Mouse (Mus musculus) lung, postnatal 36 days (tissue): ENCODE measurements around the gene Ugt1a6a.
"Not testable (repeated sequence)": the region's sequence is repeated elsewhere in the genome, so short reads cannot be mapped to it uniquely, and the experiment has no call there.

Experiments used
- DNase-seq: peaks from one replicate; pipeline ENCODE4 v3.0.0; 2022; ENCODE audit warnings: mixed read lengths

Gene Ugt1a6a

DNA sequence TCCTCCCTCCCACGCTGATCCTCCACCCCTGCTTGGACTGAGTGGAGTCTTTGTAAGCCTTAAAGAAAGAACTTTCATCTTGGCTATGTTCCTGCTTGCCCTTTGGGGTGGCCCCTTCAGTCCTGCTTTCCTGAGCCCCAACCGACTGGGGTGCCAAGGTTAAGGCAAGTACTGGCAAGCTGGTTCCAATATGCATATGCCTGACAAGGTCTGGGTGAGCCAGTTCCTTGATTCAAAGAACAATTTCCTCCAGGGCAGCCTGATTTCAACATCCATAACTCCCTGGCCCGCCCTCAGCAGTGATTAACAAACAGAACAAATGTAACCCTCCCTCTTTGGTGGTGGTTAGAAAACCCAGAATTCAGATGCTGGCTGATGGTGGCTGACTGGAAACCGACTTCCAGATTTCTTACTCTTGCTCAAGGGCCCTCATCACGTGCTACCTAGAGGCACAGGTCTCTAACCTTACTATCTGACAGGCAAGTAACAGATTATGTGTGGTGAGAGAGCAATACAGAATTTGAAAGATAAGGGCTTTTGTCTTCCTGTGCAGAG lies at the start of gene Ugt1a6a:
Gene Ugt1a6a (plus strand): TSS at position 353 of the 555 bp plus-strand sequence.
- peak; percentile 80 for DNase-seq

GRCm38 (mm10) chr1:88086125-88086524 lies 48.5 kb upstream of the Ugt1a6a start:
- DNase-seq = no peak

DNA sequence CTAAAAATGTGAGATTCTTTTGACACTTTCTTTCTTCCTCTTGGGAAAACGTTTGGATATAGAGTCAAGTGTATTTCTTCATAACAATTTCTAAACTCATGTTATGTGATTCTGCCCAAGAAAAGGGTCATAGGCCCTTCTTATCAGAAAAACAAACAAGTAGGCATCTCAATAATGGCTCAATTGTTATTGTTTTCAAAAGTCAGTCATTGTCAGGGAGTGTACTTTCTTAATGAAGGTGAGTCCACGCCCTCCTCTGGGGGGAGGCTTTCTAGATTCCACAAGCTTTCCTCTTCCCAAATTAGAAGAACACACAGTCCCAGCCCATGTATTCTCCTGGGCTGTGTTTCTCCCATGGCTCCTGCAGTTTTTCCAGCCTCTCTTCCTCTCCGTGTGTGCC lies 47.1 kb upstream of the Ugt1a6a start, which contains the start of gene Ugt1a8:
Gene Ugt1a8 (plus strand): TSS at position 301 of the 400 bp plus-strand sequence.
- no peak for DNase-seq

GRCm38 (mm10) chr1:88092341-88092740 lies 42.3 kb upstream of the Ugt1a6a start:
- DNase-seq = peak; percentile 35

DNA sequence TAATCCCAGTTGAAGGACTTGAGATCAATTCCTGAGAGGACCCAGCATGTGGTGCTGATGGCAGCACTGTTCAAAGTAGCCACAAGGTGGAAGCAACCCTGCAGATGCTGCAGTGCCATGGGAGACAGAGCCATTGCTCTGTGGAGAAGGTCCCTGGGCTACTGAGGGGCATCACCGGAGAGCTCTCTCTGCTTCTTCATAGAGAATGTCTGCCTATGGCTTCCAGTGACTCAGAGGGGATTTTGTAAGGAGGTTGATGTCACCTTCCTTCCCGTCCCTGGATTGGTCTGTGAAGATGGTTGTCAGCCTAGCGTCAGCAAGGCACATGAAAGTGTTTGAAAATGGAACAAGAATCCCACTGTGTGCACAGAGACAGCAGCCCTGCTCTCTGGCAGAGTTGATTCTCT lies 40.3 kb upstream of the Ugt1a6a start:
- peak; percentile 16 for DNase-seq

DNA sequence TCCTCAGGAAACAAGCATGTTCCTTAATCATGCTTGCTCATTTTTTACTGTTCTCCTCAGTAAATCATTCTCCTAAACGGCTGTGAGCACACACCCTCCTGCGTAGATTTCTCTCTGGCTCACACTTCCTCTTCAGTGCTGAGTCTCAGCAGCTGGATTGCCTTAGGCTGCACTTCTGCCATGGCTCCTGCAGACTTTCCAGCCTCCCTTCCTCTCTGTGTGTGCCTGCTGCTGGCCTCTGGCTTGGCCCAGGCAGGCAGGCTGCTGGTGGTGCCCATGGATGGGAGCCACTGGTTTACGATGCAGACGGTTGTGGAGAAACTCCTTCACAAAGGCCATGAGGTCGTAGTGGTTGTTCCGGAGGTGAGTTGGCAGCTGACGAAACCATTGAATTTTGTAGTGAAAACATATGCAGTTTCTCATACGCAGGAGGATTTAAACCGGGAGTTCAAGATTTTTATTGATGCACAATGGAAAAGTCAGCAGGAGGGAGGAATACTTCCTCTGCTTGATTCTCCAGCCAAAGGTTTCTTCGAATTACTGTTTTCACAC lies 39.6 kb upstream of the Ugt1a6a start, which contains the start of gene Ugt1a7c:
Gene Ugt1a7c (plus strand): TSS at position 122 of the 552 bp plus-strand sequence.
- DNase-seq = peak; percentile 63

- not testable (repeated sequence) for DNase-seq
Observed at GRCm38 (mm10) chr1:88098546-88098945, 36.1 kb upstream of the Ugt1a6a start.

- DNase-seq = not testable (repeated sequence)
Observed at GRCm38 (mm10) chr1:88099691-88100090, 34.9 kb upstream of the Ugt1a6a start.

DNA sequence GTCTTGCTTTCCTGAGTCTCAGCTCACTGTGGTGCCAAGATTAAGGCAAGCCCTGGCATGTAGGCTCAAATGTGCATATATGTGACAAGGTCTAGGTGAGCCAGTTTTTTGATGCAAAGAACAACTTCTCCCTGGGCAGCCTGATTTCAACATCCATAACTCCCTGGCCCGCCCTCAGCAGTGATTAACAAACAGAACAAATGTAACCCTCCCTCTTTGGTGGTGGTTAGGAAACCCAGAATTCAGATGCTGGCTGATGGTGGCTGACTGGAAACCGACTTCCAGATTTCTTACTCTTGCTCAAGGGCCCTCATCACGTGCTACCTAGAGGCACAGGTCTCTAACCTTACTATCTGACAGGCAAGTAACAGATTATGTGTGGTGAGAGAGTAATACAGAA lies 31.6 kb upstream of the Ugt1a6a start, which contains the start of gene Ugt1a6b:
Gene Ugt1a6b (plus strand): TSS at position 234 of the 400 bp plus-strand sequence.
- DNase-seq = peak; percentile 56

DNA sequence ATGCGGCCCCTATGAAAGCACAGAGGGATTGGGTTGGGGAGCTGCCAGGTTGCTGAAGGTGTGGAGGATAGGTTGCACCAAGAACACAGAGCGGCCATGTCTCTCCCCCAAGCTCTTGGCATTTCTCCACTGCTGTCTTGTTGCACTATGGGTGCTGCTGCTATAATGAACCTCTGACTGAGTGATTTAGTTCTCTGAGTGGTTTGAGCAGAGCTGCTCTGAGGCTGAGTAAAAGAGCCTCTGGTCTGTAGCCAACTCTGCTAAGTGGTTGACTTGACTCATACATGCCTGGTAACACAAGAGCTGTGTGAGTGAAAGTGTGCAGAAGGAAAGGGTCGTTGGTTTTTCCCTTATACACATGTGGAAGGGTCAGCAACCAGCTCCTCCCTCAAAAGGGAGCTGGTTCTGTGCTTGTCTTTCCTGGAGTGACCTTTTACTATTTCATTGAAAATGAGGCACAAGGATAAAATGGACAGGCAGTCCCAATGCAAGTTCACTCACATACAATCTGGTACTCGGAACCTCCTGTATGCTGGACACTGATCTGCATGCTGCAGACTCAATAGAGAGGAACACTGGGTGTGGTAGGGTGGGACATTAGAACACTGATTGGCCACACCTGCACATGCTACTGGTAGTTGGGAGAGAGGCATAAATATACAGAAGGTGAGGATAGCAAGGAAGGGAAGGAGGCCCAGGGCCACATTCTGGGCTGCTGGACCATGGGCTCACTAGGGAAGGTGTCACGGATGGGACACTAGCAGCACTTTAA lies 30.7 kb upstream of the Ugt1a6a start:
- not testable (repeated sequence) for DNase-seq

DNA sequence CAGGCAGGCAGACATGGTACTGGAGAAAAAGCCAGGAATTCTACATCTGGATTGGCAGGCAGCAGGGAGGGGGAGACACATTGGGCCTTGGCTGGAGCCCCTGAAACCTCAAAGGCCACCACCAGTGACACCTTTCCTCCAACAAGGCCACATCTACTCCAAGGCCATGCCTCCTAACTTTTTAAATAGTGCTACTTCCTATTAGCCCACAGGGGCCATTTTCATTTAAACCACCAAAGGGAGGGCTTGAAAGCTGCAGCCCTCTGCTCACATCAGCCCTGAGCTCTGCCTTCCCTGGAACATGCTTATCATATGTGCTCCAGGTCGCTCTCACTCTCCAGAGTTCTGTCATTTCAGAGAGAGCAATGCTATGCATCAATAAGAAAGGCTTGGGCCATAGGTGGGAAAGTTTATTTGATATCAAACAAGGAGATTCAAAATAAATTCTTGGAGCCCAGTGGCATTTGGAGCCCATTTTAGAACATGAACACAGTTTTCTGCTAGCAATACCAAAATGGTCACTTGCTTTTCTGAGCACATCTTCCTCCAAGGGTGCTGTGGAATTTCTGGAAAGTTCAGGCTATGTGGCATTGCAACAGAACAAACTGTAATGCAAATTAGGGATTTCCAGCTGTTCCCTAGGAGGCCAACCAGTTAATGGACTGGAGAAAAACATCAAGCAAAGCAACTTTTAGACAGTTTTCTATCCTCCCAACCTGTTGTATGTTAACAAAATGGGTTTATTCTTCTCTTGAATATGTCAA lies 29.8 kb upstream of the Ugt1a6a start:
- no peak for DNase-seq

GRCm38 (mm10) chr1:88105656-88106055 lies 29.0 kb upstream of the Ugt1a6a start:
- DNase-seq = no peak

DNA sequence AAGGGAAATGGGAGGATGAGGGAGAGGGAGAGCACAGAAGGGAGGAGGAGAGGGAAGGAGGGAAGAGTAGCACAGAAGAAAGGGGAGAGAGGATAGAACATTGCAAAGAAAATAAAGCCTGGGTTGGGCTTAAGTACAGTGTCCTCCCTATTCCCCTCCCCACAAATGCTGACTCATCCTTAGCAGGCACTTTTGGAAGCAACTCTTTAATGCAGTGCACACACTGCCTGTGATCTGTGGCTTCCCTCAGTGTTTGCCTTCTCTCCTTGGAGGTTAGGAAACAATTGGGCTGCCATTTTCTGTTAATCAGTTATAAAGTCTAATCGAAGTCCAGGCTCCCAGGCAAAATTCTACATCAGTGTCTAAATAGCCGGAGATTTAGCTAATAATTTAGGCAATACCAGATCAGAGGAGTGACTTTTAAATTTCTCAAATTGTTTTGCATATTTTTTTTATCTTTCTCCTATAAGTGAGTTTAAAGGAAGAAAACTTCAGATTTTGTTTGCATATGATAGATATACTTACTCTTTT lies 25.5 kb upstream of the Ugt1a6a start:
- not testable (repeated sequence) for DNase-seq

DNA sequence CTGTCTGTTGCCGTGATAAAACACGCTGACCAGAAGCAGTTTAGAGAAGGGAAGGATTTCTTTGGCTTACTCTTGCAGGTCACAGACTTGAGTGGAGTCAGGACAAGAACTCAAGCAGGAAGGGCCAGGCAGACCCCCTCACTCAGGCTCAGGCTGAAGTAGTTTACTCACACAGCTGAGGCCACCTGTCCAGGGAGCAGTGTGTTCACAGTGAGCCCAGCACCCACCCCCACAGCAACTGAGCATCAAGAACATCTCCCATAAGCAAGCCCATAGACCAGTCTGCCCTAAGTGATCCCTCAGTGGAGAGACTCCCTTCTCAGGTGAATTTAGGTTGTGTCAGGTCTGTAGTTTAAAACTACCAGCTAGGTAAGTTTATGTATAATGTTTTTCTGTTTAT lies 25.0 kb upstream of the Ugt1a6a start:
- DNase-seq = not testable (repeated sequence)

GRCm38 (mm10) chr1:88112769-88113168 lies 21.8 kb upstream of the Ugt1a6a start:
- DNase-seq = not testable (repeated sequence)

DNA sequence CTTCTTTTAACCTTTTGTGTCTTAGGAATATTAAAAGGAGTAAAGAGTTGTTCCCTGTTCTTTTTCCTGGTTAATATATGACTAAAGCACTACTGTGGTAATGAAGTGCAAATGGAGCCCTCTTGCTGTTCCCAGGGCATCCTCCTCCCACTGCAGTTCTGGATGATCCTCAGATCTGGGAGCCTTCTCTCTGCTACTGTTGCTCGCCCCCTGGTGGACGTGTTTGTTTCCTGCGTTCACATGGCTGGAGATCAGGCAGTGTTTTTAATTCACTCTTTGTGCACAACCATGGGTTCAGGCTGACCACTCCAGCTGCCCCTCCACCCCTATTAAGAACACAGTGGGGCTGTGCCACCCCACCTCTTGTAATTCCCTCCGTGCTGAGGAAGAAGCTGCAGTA lies 14.1 kb upstream of the Ugt1a6a start:
- DNase-seq = not testable (repeated sequence)

- DNase-seq = peak; percentile 80
Observed at GRCm38 (mm10) chr1:88121521-88121920, 13.1 kb upstream of the Ugt1a6a start.

- DNase-seq = peak; percentile 23
Observed at GRCm38 (mm10) chr1:88125827-88126360, 8.7 kb upstream of the Ugt1a6a start.

DNA sequence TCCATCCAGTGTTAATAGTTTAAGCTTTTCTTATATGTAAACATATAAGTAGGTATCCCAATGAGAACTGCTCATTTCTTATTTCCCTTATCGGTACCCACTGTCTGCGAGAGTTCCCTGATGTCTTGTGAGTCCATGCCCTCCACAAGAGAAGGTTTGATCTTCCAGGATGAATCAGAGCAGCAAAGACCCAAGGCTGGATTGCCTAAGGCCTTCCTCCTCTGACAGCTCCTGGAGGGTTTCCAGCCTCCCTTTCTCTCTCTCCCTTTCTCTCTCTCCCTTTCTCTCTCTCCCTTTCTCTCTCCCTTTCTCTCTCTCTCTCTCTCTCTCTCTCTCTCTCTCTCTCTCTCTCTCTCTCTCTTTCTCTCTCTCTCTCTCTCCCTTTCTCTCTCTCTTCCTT lies 5.5 kb upstream of the Ugt1a6a start:
- not testable (repeated sequence) for DNase-seq

DNA sequence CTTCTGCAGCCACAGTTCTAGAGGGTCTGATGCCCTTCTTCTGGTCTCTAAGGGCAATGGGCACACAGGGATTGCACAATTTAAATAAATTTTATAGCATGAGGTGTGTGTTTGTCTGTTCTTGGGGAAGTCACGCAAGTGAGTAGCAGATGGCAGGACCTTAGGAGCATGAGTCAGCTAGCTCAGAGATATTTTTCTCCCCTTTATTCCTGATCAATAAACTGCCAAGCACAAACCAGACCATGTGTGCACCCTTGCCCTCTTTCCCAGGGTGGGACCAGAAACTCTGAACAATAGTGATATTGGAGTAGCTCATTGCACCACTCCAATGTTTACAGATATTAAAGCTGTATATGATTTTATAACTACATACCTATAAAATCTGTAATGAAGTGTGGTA lies 4.4 kb upstream of the Ugt1a6a start:
- not testable (repeated sequence) for DNase-seq

DNA sequence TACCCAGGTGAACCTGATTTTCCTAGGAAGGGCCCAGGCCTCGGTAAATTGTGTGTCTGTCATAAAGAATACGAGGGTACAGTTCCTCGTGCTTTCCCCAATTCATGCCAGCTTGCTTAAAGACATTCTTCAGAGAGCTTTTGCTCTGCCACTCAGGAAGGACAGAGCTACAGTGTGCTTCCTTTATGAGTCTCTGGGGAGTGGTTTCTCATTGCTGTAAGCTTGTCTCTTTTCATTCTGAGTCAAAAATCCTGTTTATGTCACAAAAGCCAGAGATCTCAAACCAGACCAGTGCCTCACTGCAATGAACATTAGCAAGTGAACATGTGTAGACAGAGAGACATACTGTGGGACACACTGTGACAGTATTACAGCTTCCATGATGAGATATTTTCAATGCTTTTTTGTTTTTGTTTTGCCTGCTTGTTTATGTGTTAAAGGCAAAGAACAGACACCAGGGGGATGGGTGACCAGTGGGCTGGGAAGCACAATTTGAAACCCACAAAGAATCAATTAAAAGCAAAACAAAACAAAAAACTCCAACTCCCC lies 627 bp upstream of the Ugt1a6a start:
- DNase-seq = no peak
